Mouse (Mus musculus): Measurements from ENCODE around the gene Mrgprf.
A peak's percentile ranks its signal among the peaks of the same experiment; 100 is the strongest.

- TF ChIP-seq CTCF (IDR thresholded peaks at IDR 0.05; ENCODE audit: insufficient read depth, low read depth, low read length) (peak; percentile 81), POLR2A (IDR thresholded peaks at IDR 0.05; ENCODE audit: insufficient read depth, low read depth, low read length) (no peak)
Observed at GRCm38 (mm10) chr7:145252715-145253476, 47.7 kb upstream of the Mrgprf start.

Data from olfactory bulb, adult 2 months (tissue).